Mouse (Mus musculus) embryonic facial prominence, embryonic 13.5 days (tissue): ENCODE results near the gene Itpr2. TPM values are rescaled to one million over a fixed set of nuclear protein-coding genes. Genes with fewer than 3 reads are reported as not detected.

ENCODE experiments used
- ATAC-seq: fragments of 200-750 bp; cut with Nextera tagmentation; 2 replicates; pipeline ENCODE4 v1.8.0; 2017; ENCODE audit warnings: low read depth; ENCODE audit not compliant: insufficient number of reproducible peaks, insufficient read depth, low FRiP score, low TSS enrichment
- H3K27ac ChIP-seq: fragments of 300-500 bp; sonication (generic); 2 replicates; pipeline ENCODE4 v1.5.1; 2015; ENCODE audit warnings: moderate library complexity, mild to moderate bottlenecking, inconsistent platforms
- H3K27me3 ChIP-seq: fragments of 300-500 bp; sonication (generic); 2 replicates; pipeline ENCODE4 v1.6.1; 2015; ENCODE audit warnings: mild to moderate bottlenecking, inconsistent platforms
- H3K36me3 ChIP-seq: fragments of 300-500 bp; sonication (generic); 2 replicates; pipeline ENCODE4 v1.6.1; 2015; ENCODE audit warnings: mild to moderate bottlenecking, inconsistent platforms
- H3K4me1 ChIP-seq: fragments of 300-500 bp; sonication (generic); 2 replicates; pipeline ENCODE4 v1.6.1; 2015; ENCODE audit warnings: inconsistent platforms
- H3K4me2 ChIP-seq: fragments of 300-500 bp; sonication (generic); 2 replicates; pipeline ENCODE4 v1.6.1; 2015; ENCODE audit warnings: moderate library complexity, mild to moderate bottlenecking, inconsistent platforms
- H3K4me3 ChIP-seq: fragments of 300-500 bp; sonication (generic); 2 replicates; pipeline ENCODE4 v1.5.1; 2015; ENCODE audit warnings: mild to moderate bottlenecking, inconsistent platforms
- H3K9ac ChIP-seq: fragments of 300-500 bp; sonication (generic); 2 replicates; pipeline ENCODE4 v1.6.1; 2015; ENCODE audit warnings: mild to moderate bottlenecking, inconsistent platforms
- H3K9me3 ChIP-seq: fragments of 300-500 bp; sonication (generic); 2 replicates; pipeline ENCODE4 v1.6.1; 2016; ENCODE audit warnings: inconsistent platforms
- WGBS: fragments of 180-500 bp; shearing (Covaris S2); methylation state at CpG from one replicate; pipeline ENCODE4 v1.1.7; 2015; ENCODE audit warnings: mixed read lengths; 5-methylcytosine and 5-hydroxymethylcytosine counted together
- polyA plus RNA-seq: library from polyadenylated mRNA; unstranded; fragments of >200 nt; fragmentation: Nextera tagmentation; extraction: Ambion mirVana; gene quantifications from 2 replicates; pipeline ENCODE4 v1.2.1, GENCODE M21; 2015

Itpr2 gene
- polyA plus RNA-seq, 1 experiment from 2014 or later, result 9.3 TPM

DNA sequence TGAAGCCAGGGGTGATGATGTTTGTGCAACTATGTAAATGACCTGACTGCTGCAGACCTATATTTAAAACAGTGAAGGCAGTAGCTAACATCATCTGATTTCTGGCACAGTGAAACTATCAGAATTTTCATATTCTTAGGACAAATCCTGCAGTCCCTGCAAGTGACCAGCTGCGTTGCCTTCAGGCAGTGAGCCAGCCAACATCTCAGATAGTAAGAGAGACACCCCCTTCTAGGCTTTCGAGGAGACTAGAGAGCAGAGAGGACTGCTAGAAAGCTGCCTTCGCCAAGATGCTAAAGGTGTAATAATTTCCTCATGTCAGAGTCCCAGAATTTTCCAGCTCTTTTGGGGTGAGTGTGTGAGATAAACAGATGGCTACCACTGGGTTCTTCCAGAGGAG, 388.0 kb downstream of the Itpr2 start:
- Histone ChIP-seq H3K36me3 (no peaks in the 10 kb centered on the region), H3K9ac (no peak overlapping the region), H3K4me3 (no peak overlapping the region), H3K4me2 (no peak overlapping the region), H3K9me3 (no peaks in the 10 kb centered on the region), H3K27me3 (peaks cover 4% of the 10 kb centered on the region; the same call in 1 of the 2 replicates), H3K4me1 (peaks cover 17% of the 10 kb centered on the region), H3K27ac (no peak overlapping the region)
- no peak for ATAC-seq
- 58% methylated on average over 3 of the region's 3 CpGs for WGBS

- peaks cover 17% of the 10 kb centered on the region for H3K4me1 ChIP-seq
- H3K9me3 ChIP-seq, result no peaks in the 10 kb centered on the region
- no peak overlapping the region for H3K27ac ChIP-seq
- no peak overlapping the region for H3K4me3 ChIP-seq
- no peak overlapping the region for H3K4me2 ChIP-seq
- no peaks in the 10 kb centered on the region for H3K36me3 ChIP-seq
- peaks cover 4% of the 10 kb centered on the region; the same call in 1 of the 2 replicates for H3K27me3 ChIP-seq
- 90% methylated on average over 4 of the region's 4 CpGs for WGBS
- no peak overlapping the region for H3K9ac ChIP-seq
- no peak for ATAC-seq
Measured at GRCm38 (mm10) chr6:146113085-146113484, 388.9 kb downstream of the Itpr2 start.

DNA sequence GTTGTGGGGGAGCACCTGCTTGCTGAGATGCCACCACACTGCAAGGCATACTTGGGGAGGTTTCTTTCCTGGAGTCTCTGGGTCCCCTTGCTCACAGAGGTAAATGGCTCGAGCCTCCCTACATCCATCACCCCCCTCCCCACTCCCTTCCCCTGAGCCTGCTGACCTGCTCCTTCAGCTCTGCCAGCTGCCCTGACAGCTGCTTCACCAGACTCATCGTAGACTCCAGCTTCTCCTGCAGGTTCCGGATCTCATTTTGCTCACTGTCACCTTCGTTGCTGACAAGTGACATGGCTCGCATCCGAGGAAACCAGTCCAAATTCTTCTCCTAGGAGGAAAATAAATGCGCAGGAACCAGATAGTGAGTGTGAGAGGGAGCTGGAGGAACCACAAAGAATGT, 389.8 kb downstream of the Itpr2 start:
- Histone ChIP-seq H3K4me2 (no peak overlapping the region), H3K9ac (no peak overlapping the region), H3K27me3 (peaks cover 4% of the 10 kb centered on the region; the same call in 1 of the 2 replicates), H3K36me3 (no peaks in the 10 kb centered on the region), H3K27ac (no peak overlapping the region), H3K4me1 (peaks cover 17% of the 10 kb centered on the region), H3K4me3 (no peak overlapping the region), H3K9me3 (no peaks in the 10 kb centered on the region)
- ATAC-seq, result no peak
- 73% methylated on average over 7 of the region's 7 CpGs for WGBS

- H3K27ac ChIP-seq, result no peak overlapping the region
- 71% methylated on average over 6 of the region's 6 CpGs for WGBS
Measured at GRCm38 (mm10) chr6:146111781-146112180, 390.2 kb downstream of the Itpr2 start.

GRCm38 (mm10) chr6:146110832-146111741, 390.9 kb downstream of the Itpr2 start:
- Histone ChIP-seq H3K4me1 (peaks cover 17% of the 10 kb centered on the region), H3K4me2 (no peak overlapping the region), H3K4me3 (no peak overlapping the region), H3K27ac (no peak overlapping the region), H3K9ac (no peak overlapping the region), H3K36me3 (no peaks in the 10 kb centered on the region), H3K9me3 (no peaks in the 10 kb centered on the region), H3K27me3 (peaks cover 4% of the 10 kb centered on the region; the same call in 1 of the 2 replicates)
- WGBS, result 42% methylated on average over 21 of the region's 21 CpGs
- ATAC-seq, result no peak

More at GRCm38 (mm10) chr6:146111781-146112180, 390.2 kb downstream of the Itpr2 start:
- H3K9me3 ChIP-seq, result no peaks in the 10 kb centered on the region
- peaks cover 17% of the 10 kb centered on the region for H3K4me1 ChIP-seq
- no peaks in the 10 kb centered on the region for H3K36me3 ChIP-seq
- no peak overlapping the region for H3K4me2 ChIP-seq
- peaks cover 4% of the 10 kb centered on the region; the same call in 1 of the 2 replicates for H3K27me3 ChIP-seq
- no peak overlapping the region for H3K4me3 ChIP-seq
- H3K9ac ChIP-seq, result no peak overlapping the region
- ATAC-seq, result no peak

DNA sequence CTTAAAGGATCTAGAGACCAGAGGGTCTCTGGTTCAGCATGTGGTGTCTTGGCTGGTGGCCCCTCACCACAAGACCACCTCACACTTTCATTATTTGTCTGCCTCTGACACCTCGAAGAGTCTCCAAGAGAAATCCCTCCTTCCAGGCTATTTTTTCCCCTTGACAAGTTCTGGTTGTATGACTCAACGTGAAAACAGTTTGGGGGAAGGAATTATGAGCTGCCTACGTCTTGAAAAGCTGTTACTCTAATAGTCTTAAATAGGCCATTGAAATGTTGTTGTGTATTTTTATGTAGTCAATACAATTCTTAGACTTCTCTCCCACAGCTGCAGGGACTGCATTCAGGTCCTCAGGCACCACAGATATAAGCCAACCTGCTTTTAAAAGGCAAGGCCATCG, 391.6 kb downstream of the Itpr2 start:
- WGBS, result 67% methylated on average over 4 of the region's 4 CpGs
- Histone ChIP-seq H3K27me3 (peaks cover 4% of the 10 kb centered on the region; the same call in 1 of the 2 replicates), H3K36me3 (no peaks in the 10 kb centered on the region), H3K9me3 (no peaks in the 10 kb centered on the region), H3K4me3 (no peak overlapping the region), H3K27ac (no peak overlapping the region), H3K9ac (no peak overlapping the region), H3K4me2 (no peak overlapping the region), H3K4me1 (peaks cover 17% of the 10 kb centered on the region)
- ATAC-seq, result no peak

- Histone ChIP-seq H3K27ac (no peak overlapping the region), H3K4me1 (peaks cover 4% of the 10 kb centered on the region), H3K9ac (no peak overlapping the region), H3K4me2 (no peak overlapping the region), H3K9me3 (peaks cover 3% of the 10 kb centered on the region; the same call in 1 of the 2 replicates), H3K27me3 (peaks cover 4% of the 10 kb centered on the region; the same call in 1 of the 2 replicates), H3K4me3 (no peak overlapping the region), H3K36me3 (no peaks in the 10 kb centered on the region)
- ATAC-seq, result no peak
- 68% methylated on average over 7 of the region's 7 CpGs for WGBS
Measured at GRCm38 (mm10) chr6:146108695-146109094, 393.3 kb downstream of the Itpr2 start.

DNA sequence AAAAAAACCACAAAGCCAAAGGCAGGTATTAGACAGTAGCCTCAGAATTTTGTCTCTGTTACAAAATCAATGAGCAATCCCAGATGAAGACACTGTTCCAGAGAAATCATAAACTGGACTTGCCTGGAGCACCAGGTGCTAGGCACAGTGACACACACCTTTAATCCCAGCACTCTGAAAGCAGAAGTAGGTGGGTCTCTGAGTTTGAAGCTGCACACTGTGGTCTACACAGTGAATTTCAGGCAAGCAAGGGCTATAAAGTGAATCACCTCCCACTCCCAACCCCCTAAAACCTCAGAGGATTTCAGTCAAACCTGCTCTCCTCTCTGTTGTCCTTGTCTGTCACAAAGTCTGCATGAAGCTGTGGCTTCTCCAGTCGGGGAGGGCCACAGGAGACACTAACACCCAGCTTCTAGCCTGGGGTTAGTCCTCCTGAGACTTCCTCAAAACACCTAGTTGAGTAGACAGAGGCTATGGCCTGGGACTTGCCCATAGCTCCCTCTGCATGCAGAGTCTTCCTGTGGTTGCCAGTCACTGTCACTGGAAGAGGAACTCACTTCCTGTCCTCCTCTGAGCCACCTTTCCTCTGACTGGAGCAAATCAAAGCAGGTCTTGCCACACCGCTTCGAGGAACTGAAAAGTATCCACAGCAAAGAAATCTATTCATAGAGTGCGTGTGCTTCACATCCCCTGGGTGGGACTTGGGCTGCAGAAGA, 394.7 kb downstream of the Itpr2 start:
- no peak overlapping the region for H3K9ac ChIP-seq
- peaks cover 4% of the 10 kb centered on the region; the same call in 1 of the 2 replicates for H3K4me1 ChIP-seq
- peaks cover 4% of the 10 kb centered on the region; the same call in 1 of the 2 replicates for H3K27me3 ChIP-seq
- WGBS, result 79% methylated on average over 4 of the region's 4 CpGs
- H3K4me2 ChIP-seq, result no peak overlapping the region
- H3K4me3 ChIP-seq, result no peak overlapping the region
- H3K36me3 ChIP-seq, result no peaks in the 10 kb centered on the region
- no peak overlapping the region for H3K27ac ChIP-seq
- no peak for ATAC-seq
- H3K9me3 ChIP-seq, result peaks cover 3% of the 10 kb centered on the region; the same call in 1 of the 2 replicates

GRCm38 (mm10) chr6:146083056-146083961, 418.7 kb downstream of the Itpr2 start:
- Histone ChIP-seq H3K9me3 (no peaks in the 10 kb centered on the region), H3K9ac (no peak overlapping the region; the same call in 1 of the 2 replicates), H3K4me2 (no peak overlapping the region), H3K27me3 (no peaks in the 10 kb centered on the region), H3K4me3 (no peak overlapping the region), H3K27ac (no peak overlapping the region), H3K36me3 (no peaks in the 10 kb centered on the region), H3K4me1 (peaks cover 18% of the 10 kb centered on the region)
- 62% methylated on average over 15 of the region's 15 CpGs for WGBS
- ATAC-seq, result no peak

DNA sequence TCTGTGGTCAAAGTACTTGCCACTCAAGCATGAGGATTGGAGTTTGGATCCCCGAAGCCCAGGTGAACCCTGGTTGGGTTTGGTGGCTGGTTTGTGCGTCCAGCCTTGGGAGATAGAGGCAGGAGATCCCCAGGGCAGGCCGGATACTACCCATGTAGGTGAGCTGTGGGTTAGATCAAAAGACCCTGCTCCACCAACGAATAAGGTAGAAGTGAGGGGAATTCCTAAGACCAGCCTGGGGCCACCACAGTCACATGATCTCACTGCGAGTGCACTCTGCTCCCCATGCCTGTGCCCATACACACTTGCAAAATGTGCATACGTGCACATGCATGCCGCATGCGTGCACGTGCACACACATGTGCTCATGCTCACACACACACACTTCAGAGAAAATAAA, 419.5 kb downstream of the Itpr2 start:
- 91% methylated on average over 9 of the region's 9 CpGs for WGBS
- peaks cover 18% of the 10 kb centered on the region for H3K4me1 ChIP-seq
- H3K4me3 ChIP-seq, result no peak overlapping the region
- no peaks in the 10 kb centered on the region for H3K27me3 ChIP-seq
- no peak for ATAC-seq
- H3K27ac ChIP-seq, result no peak overlapping the region
- no peak overlapping the region for H3K9ac ChIP-seq
- H3K4me2 ChIP-seq, result no peak overlapping the region
- no peaks in the 10 kb centered on the region for H3K9me3 ChIP-seq
- no peaks in the 10 kb centered on the region for H3K36me3 ChIP-seq

DNA sequence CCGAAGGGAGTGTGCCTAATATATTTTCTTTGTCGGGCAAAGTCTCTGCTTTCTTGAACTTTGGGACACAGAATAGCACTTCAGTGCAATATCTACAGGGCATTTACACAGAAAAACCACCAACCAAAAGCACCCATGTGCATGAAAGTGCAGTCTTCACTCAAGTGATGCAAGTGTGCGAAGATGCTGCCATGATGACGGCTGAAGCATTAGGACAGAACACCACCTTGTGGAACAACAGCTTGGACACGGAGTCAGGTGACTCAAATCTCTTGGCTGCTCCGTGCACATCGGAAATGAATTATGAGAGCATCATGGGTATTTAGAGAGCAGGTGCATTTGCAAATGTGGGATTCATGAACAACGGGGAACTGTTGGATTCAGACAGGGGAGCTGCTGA, 420.4 kb downstream of the Itpr2 start:
- WGBS, result 88% methylated on average over 8 of the region's 8 CpGs

More for the DNA sequence above, 420.4 kb downstream of the Itpr2 start:
- H3K27me3 ChIP-seq, result no peaks in the 10 kb centered on the region
- no peaks in the 10 kb centered on the region for H3K9me3 ChIP-seq
- H3K4me1 ChIP-seq, result peaks cover 18% of the 10 kb centered on the region
- no peak overlapping the region for H3K4me2 ChIP-seq
- ATAC-seq, result no peak
- H3K27ac ChIP-seq, result no peak overlapping the region
- no peak overlapping the region for H3K4me3 ChIP-seq
- H3K36me3 ChIP-seq, result no peaks in the 10 kb centered on the region
- no peak overlapping the region for H3K9ac ChIP-seq
